Mouse (Mus musculus) retina, adult 2 months (tissue): ENCODE measurements around the gene Gtf2ird2.

Experiments used
- DNase-seq: peaks from one replicate; pipeline ENCODE4 v3.0.0-alpha.2; 2012; ENCODE audit warnings: low read depth, low spot score

Gtf2ird2 gene

GRCm38 (mm10) chr5:134234205-134234604 is 50.4 kb downstream of the Gtf2ird2 start:
- DNase-seq = no peak

DNA sequence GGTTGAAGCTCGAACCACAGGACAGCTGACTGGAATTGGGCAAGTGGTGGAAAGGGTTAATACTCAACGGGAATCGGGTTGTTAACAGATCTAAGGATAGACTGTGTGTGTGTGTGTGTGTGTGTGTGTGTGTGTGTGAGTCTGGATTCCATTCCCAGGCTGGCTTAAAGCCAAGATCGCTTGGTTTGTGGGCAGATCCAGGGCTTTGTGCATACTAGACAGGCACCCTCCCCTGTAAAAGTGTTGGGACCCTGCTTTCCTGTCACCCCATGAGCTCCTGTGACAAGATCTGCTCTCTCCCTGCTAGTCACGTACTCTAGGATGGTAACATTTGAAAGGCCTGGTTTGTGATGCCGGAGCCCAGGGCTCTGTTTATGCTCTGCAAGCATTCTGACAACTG is 51.3 kb downstream of the Gtf2ird2 start:
- DNase-seq = no peak

DNA sequence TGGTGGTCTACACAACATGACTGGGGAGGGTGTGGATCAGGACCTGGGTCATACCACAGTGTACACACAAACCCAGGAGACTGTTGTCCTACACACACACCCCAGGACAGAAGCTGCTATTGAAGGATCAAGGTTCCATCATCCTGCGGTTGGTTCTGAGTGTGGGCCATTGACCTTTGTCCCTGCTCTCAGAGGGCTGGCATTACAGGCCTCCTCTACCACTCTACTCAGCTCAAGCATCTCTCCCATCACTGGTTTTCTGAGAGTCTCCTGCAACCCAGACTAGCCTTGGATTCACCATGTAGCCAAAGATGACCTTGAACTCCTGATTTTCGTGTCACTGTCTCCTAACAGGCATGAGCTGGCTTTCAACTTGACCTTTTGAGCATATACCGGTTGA is 52.4 kb downstream of the Gtf2ird2 start:
- DNase-seq = no peak

- no peak for DNase-seq
Measured at GRCm38 (mm10) chr5:134236796-134237195, 53.0 kb downstream of the Gtf2ird2 start.

GRCm38 (mm10) chr5:134237508-134237907 is 53.7 kb downstream of the Gtf2ird2 start:
- DNase-seq = no peak

DNA sequence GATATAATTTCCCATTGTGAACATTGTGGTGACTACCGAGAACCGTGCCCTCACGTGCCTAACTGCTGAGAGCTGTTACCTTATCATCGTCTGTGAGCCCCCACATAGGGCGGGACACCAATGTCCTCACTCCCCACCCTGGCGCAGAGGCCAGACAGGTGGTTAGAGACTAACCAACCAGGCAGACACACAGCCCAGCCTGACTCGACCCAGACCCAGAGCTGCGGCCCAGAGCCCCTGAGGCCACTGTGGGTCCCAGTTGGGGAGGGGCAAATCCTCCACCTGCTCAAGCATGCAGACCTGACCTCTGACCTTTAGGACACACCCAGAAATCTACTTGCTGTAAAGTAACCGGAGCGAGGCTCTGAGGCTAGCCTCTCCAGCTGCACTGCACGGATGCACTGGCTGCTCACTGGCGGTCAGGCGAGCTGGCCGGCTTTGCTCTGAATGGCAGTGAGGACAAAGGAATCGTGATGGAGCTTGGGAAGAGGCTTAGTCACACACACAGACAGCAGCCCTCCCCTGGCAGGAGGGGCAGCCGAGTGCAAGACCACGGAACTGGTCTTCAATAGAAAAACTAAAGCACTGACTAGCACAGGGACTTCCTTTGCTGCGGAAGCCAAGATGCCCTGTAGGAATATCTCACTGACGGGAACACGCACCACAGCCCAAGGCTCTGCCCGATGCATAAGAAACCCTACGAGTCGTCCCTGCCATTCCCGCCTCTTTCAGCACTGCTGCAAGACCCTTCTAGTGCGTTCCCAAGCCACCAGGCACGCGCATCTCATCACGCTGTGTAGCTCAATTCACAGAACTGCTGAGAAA is 54.3 kb downstream of the Gtf2ird2 start:
- no peak for DNase-seq

GRCm38 (mm10) chr5:134241831-134242230 is 58.0 kb downstream of the Gtf2ird2 start:
- no peak for DNase-seq

GRCm38 (mm10) chr5:134243661-134244436 is 60.0 kb downstream of the Gtf2ird2 start:
- no peak for DNase-seq

GRCm38 (mm10) chr5:134244890-134245289 is 61.1 kb downstream of the Gtf2ird2 start:
- no peak for DNase-seq

DNA sequence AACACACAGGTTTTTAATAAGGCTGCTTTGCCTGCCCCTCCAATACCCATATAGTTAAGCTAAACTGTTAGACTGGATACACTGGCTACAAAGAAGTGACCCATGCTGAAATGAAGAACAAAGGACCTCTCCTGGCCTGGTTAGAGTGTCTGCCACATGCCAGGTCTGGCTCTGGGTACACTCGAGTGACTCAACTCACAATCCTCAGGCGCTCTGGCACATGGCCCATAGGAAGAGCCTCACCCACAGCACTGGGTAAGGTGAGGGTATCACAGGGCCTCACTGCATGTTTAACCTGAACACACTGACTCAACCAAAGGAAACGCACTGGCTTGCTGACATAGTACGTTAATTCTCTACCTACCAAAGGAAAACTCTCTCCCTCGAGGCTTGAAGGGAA is 62.3 kb downstream of the Gtf2ird2 start:
- no peak for DNase-seq

GRCm38 (mm10) chr5:134248608-134249244 is 64.9 kb downstream of the Gtf2ird2 start:
- no peak for DNase-seq

DNA sequence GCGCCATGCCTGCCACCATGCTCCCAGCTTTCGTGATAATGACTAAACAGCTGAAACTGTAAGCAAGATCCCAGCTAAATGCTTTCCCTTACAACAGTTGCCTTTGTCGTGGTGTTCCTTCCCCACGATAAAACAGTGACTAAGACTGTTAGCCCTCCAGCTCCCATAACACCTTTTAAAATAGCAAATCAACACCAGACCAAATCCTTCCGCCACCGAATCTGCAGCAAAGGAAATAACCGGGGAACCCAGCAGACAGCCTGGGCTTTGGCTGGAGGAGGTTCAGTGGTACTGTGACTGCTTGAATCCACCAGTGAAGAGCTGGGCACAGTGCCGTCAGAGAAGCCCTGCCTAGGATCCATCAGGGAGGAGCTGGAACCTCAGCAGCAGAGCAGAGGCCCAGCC is 65.4 kb downstream of the Gtf2ird2 start:
- DNase-seq = no peak

DNA sequence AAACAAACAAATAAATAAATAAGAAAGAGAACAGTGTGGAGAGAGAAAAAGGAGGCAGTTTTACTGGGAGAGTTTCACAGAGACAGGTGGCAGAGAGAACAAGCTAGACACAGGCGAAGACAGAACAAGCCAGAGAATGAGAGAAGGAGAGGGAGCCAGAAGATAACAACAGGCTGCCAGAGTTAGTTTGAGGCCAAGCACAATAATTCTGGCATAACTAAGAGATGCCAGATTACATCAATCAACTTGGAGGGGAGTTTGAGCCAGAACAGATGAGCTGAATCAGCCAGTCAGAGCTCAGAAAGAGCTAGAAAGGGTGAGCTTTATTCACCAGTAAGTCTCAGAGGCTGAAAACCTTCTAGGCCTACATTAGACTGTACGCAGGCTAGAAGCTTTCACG is 66.8 kb downstream of the Gtf2ird2 start:
- no peak for DNase-seq

DNA sequence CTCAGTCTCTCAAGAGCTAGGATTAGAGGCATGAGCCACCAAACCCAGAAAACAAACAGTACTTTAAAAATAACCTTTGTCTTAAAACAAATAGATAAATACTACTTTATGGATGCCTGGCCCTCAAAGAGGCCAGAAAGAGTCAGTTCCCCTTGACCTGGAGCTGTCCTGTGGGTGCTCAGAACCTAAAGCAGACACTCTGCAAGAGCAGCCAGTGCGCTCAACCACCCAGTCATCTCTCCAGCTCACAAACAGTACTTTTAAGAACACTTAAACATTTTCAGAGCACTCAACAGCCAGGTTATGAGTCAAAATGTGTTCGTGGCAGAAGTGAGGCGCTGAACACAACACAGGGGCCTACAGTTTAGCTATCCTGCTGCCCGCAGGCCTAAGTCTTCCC is 67.3 kb downstream of the Gtf2ird2 start:
- no peak for DNase-seq

DNA sequence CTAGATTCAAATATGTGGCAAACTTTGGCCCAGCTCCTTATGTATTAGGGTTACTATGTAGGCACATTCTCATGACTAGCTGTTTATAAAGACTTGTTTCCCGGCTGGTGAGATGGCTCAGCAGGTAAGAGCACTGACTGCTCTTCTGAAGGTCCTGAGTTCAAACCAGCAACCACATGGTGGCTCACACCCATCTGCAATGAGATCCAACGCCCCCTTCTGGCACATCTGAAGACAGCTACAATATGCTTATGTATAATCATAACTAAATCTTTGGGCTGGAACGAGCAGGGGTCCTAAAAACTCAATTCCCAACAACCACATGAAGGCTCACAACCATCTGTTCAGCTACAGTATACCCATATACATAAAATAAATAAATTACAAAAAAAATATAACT is 70.0 kb downstream of the Gtf2ird2 start:
- DNase-seq = no peak

DNA sequence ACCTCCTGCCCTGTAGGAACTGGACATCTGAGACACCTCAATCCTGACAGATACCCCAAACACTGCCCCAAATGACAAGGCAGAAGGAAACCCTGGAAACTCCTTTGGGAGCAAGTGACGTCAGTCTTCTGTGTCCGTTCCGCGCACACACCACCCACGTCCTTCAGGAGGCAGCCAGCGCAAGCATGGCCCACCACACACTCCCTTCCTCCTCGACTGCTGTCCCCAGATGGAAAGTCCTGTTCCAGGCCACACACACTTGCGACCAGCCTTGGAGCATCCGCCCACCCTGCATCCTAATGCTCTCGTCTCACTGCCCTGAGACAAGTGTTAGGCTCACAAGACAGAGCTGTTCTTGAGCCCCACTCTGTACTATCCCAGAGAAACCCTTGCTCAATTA is 71.5 kb downstream of the Gtf2ird2 start:
- DNase-seq = no peak

DNA sequence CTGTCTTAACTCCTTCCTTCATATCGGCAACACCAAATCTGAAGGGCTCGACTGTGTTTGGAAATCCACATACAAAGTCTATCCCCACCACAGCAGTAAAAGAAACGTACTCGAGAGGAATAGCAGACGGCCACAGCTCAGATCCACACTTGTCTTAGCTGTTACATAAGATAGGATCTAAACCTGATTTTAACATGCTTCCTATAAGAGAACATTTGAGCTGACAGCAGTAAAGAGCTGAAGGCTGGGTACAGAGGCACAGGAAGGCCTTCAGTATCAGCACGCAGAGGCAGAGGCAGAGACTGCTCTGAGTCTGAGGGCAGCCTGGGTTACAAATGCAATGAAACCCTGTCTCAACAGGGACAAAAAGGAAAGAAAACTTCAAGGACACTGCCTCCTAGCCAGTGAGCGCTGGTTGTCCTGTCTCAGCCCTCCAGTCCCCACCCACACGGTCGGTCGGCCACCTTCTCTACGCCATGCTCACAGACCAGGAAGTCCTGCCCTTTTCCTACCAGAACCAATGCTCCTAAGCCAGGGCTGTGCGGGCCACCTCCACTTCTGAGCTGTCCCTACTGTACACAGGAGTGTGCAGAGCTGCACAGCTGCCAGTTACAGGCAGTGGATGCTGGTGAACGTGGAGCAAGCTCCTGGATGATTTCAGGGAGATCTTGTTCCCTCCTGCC is 73.7 kb downstream of the Gtf2ird2 start:
- no peak for DNase-seq

GRCm38 (mm10) chr5:134258395-134258794 is 74.6 kb downstream of the Gtf2ird2 start:
- no peak for DNase-seq

DNA sequence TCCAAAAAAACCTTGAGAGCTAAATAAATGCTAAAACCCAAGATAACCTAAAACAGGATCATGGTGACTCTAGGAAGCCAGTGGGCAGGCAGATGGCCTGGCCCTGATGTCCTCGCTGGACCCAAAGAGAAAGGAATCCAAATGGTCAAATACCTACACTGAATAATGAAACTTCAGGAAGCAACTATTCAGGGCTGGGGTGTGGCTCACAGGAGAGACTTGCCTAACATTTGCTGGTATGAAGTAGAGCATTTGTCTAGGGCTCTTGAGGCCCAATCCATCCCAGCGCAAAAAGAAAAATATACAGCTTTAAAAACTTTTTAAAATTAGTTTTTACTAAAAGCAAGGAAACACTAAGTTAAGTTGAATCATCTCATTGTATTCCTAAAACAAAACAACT is 75.1 kb downstream of the Gtf2ird2 start:
- no peak for DNase-seq

- no peak for DNase-seq
Measured at GRCm38 (mm10) chr5:134260001-134260636, 76.3 kb downstream of the Gtf2ird2 start.

- DNase-seq = no peak
Measured at GRCm38 (mm10) chr5:134265890-134266289, 82.1 kb downstream of the Gtf2ird2 start.
